Mouse (Mus musculus) C2C12 (cell line): ENCODE measurements at regions not wholly inside any gene's neighbourhood (a gene's known extent, or its start where the extent isn't known, plus 50 kb on each side); places are given as distances from the start of the nearest gene placed in this dataset.

Experiments
- CTCF ChIP-seq: IDR thresholded peaks from one replicate; pipeline ENCODE4 v1.5.1; 2011; ENCODE audit not compliant: control insufficient read depth, insufficient read depth, insufficient read length
- MYOG ChIP-seq: IDR thresholded peaks from one replicate; pipeline ENCODE4 v1.6.1; 2011; ENCODE audit not compliant: control insufficient read depth, insufficient read length; ENCODE audit errors: extremely low read depth
- USF1 ChIP-seq: IDR thresholded peaks from one replicate; pipeline ENCODE4 v1.6.1; 2011; ENCODE audit warnings: low read depth, mild to moderate bottlenecking, control low read depth, moderate library complexity

DNA sequence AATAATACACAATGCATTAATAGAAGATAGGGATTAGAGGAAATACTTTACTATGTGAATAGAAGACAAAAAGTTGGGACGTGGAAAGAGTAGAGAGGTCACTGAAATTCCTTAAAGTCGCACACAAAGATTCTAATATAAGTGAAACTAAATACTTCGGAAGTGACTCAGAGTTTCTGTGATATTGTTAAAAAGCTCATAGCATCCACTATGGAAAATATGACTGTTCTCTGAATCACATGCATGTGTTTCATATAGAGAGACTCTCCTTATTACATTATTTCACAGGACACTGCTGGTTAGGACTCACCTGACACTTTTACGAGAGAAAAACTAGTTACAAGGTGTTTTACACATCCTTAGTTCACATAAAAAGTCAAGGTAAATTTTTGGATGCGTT, 446.1 kb upstream of the Adamts5 start:
- TF ChIP-seq MYOG (no peak), CTCF (no peak), USF1 (no peak)
